Mouse (Mus musculus) liver, embryonic 14.5 days (tissue): Measurements from ENCODE around the gene Fuca1.

Experiments used
- CTCF ChIP-seq: IDR thresholded peaks from 2 replicates; pipeline ENCODE4 v1.5.1; 2016; ENCODE audit warnings: antibody characterized with exemption, low read depth, control low read depth
- EP300 ChIP-seq: IDR thresholded peaks from 2 replicates; pipeline ENCODE4 v1.6.1; 2016; ENCODE audit warnings: antibody characterized with exemption, low read depth

GRCm38 (mm10) chr4:135972556-135972906 lies 52.0 kb downstream of the Fuca1 start, which contains the start of gene Lypla2:
- TF ChIP-seq CTCF (no peak), EP300 (no peak)
